Mouse (Mus musculus) heart, embryonic 14.5 days (tissue): ENCODE measurements around the gene Ttll5. TPM values are rescaled to one million over a fixed set of nuclear protein-coding genes. Genes with fewer than 3 reads are reported as not detected.
A peak's percentile ranks its signal among the peaks of the same experiment; 100 is the strongest.

Experiments
- ATAC-seq: fragments of 200-750 bp; cut with Nextera tagmentation; 2 replicates; pipeline ENCODE4 v1.8.0; 2017; ENCODE audit warnings: low read depth, moderate TSS enrichment; ENCODE audit not compliant: insufficient number of reproducible peaks, insufficient read depth, low FRiP score
- H3K27ac ChIP-seq, 2 experiments: fragments of 200-500 bp in 1 of 2; fragments of 300-500 bp in 1 of 2; sonication (generic) in 1 of 2; replicated peaks in 1 of 2; 2 replicates each; pipeline ENCODE4 v1.5.1; 2012 to 2014; ENCODE audit warnings: low read depth in 2 of 2, low read length in 2 of 2, control low read depth in 1 of 2, mild to moderate bottlenecking in 1 of 2, mixed read lengths in 1 of 2; ENCODE audit not compliant: control insufficient read depth in 1 of 2, insufficient read depth in 1 of 2
- H3K27me3 ChIP-seq: fragments of 300-500 bp; sonication (generic); 2 replicates; pipeline ENCODE4 v1.6.1; 2014; ENCODE audit warnings: mild to moderate bottlenecking, low read length, control low read depth; ENCODE audit not compliant: control insufficient read depth, insufficient read depth
- H3K36me3 ChIP-seq: fragments of 300-500 bp; sonication (generic); 2 replicates; pipeline ENCODE4 v1.6.1; 2014; ENCODE audit warnings: mild to moderate bottlenecking, control low read depth, low read length, mixed read lengths; ENCODE audit not compliant: control insufficient read depth, insufficient read depth
- H3K4me1 ChIP-seq, 2 experiments: fragments of 200-500 bp in 1 of 2; fragments of 300-500 bp in 1 of 2; sonication (generic) in 1 of 2; 2 replicates each; pipeline ENCODE4 v1.6.1; 2012 to 2014; ENCODE audit warnings: low read length in 2 of 2, control low read depth in 1 of 2, mixed read lengths in 1 of 2; ENCODE audit not compliant: control insufficient read depth in 2 of 2, insufficient read depth in 2 of 2
- H3K4me2 ChIP-seq: fragments of 300-500 bp; sonication (generic); 2 replicates; pipeline ENCODE4 v1.6.1; 2014; ENCODE audit warnings: mild to moderate bottlenecking, low read length
- H3K4me3 ChIP-seq, 2 experiments: fragments of 200-500 bp in 1 of 2; fragments of 300-500 bp in 1 of 2; sonication (generic) in 1 of 2; 2 replicates each; pipeline ENCODE4 v1.5.1; 2012 to 2014; ENCODE audit warnings: low read length in 2 of 2, mild to moderate bottlenecking in 2 of 2, control low read depth in 1 of 2, low read depth in 1 of 2, moderate library complexity in 1 of 2; ENCODE audit not compliant: control insufficient read depth in 1 of 2, insufficient read depth in 1 of 2
- H3K9ac ChIP-seq: fragments of 300-500 bp; sonication (generic); 2 replicates; pipeline ENCODE4 v1.6.1; 2014; ENCODE audit warnings: mild to moderate bottlenecking, low read length
- H3K9me3 ChIP-seq: fragments of 300-500 bp; sonication (generic); 2 replicates; pipeline ENCODE4 v1.6.1; 2016; ENCODE audit warnings: low read length, control low read depth; ENCODE audit not compliant: control insufficient read depth
- WGBS: fragments of 180-500 bp; shearing (Covaris S2); extraction: QIAGEN DNeasy Blood & Tissue Kit; methylation state at CpG from one replicate; pipeline ENCODE4 v1.1.7; 2014; 5-methylcytosine and 5-hydroxymethylcytosine counted together
- polyA plus RNA-seq: library from polyadenylated mRNA; unstranded; fragments of >200 nt; fragmentation: Nextera tagmentation; extraction: Ambion mirVana; gene quantifications from 2 replicates; pipeline ENCODE4 v1.2.1, GENCODE M21; 2014

Gene Ttll5
- polyA plus RNA-seq, 1 experiment from 2014 or later = 17.1 TPM

DNA sequence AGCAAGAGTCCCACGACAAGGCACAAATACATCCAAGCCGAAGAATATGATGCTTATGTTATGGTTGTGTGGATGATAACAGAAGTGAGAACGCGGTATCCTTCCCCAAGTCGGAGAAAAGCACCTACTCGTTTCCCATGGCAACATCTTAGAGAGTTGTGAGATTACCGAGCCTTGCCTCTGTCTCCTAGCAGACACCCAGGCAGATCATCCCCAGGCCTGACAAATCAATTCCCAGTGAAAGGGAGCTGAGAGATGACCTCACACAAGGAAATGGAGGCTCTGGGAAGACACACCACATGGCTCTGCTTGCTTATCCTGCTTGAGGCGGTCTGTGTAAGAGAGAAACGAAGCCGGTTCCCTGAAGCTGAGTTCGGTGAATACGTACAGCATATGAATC, 250.2 kb downstream of the Ttll5 start:
- no peak for ATAC-seq
- H3K27ac ChIP-seq = no peak overlapping the region
- peak overlapping the region; percentile 74; the same call in 1 of the 2 replicates for H3K4me2 ChIP-seq
- H3K9me3 ChIP-seq = no peaks in the 10 kb centered on the region
- H3K9ac ChIP-seq = no peak overlapping the region
- H3K27me3 ChIP-seq = no peaks in the 10 kb centered on the region
- H3K4me1 ChIP-seq = peaks cover 10 to 25% of the 10 kb centered on the region in 2 experiments
- H3K4me3 ChIP-seq = no peak overlapping the region
- WGBS = 77% methylated on average over 12 of the region's 12 CpGs
- no peaks in the 10 kb centered on the region for H3K36me3 ChIP-seq

- H3K4me2 ChIP-seq = peak overlapping the region; percentile 74
- no peaks in the 10 kb centered on the region for H3K9me3 ChIP-seq
- H3K4me1 ChIP-seq = peaks cover 10 to 25% of the 10 kb centered on the region in 2 experiments
- H3K4me3 ChIP-seq = no peak overlapping the region
- ATAC-seq = no peak
- 84% methylated on average over 7 of the region's 7 CpGs for WGBS
- H3K9ac ChIP-seq = no peak overlapping the region
- H3K36me3 ChIP-seq = no peaks in the 10 kb centered on the region
- no peaks in the 10 kb centered on the region for H3K27me3 ChIP-seq
- no peak overlapping the region for H3K27ac ChIP-seq
These were observed 250.9 kb downstream of the Ttll5 start for GRCm38 (mm10) chr12:86075358-86075757.

- WGBS = 11% methylated on average over 13 of the region's 13 CpGs
- peak overlapping the region; percentile 51 to 72 for H3K4me3 ChIP-seq
- peaks cover 10 to 25% of the 10 kb centered on the region in 2 experiments for H3K4me1 ChIP-seq
- no peaks in the 10 kb centered on the region for H3K27me3 ChIP-seq
- H3K9me3 ChIP-seq = no peaks in the 10 kb centered on the region
- no peak overlapping the region for H3K27ac ChIP-seq
- ATAC-seq = no peak
- peak overlapping the region; percentile 78 for H3K9ac ChIP-seq
- H3K36me3 ChIP-seq = no peaks in the 10 kb centered on the region
- H3K4me2 ChIP-seq = peak overlapping the region; percentile 74
These were observed 252.0 kb downstream of the Ttll5 start for GRCm38 (mm10) chr12:86076321-86076901.

DNA sequence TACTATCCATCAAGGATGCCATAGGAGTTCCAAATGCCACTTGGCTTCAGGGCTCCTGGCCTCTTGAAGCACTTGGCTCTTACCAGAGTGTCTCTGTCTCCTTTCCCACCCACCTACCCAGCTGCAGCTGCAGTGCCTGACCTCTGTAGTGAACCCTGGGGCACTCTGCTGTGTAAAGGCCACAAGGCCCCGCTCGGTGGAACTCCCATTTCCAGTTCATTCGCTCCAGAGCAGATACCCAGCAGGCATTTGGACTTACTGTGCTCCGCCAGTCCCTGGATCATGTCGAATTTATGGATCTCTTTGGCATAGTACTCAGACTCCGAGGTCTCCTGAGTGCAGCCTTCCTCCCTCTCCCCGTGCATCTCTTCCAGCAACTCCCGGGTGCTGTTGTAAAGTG, 252.9 kb downstream of the Ttll5 start:
- 43% methylated on average over 8 of the region's 8 CpGs for WGBS
- Histone ChIP-seq H3K27ac (peak overlapping the region in 1 of 2 experiments; percentile 94; a peak in 2 of 4 replicates), H3K36me3 (no peaks in the 10 kb centered on the region), H3K9me3 (no peaks in the 10 kb centered on the region), H3K4me3 (peak overlapping the region; percentile 51 to 72), H3K4me2 (peak overlapping the region; percentile 74), H3K27me3 (no peaks in the 10 kb centered on the region), H3K4me1 (peaks cover 10 to 28% of the 10 kb centered on the region in 2 experiments), H3K9ac (peak overlapping the region; percentile 78)
- no peak for ATAC-seq

GRCm38 (mm10) chr12:86077736-86078135, 253.3 kb downstream of the Ttll5 start:
- peak overlapping the region; percentile 25 to 94; a peak in 2 of 4 replicates for H3K27ac ChIP-seq
- H3K9me3 ChIP-seq = no peaks in the 10 kb centered on the region
- WGBS = 24% methylated on average over 11 of the region's 11 CpGs
- ATAC-seq = no peak
- H3K36me3 ChIP-seq = no peaks in the 10 kb centered on the region
- H3K9ac ChIP-seq = peak overlapping the region; percentile 78
- H3K4me3 ChIP-seq = peak overlapping the region; percentile 51 to 72
- H3K4me2 ChIP-seq = peak overlapping the region; percentile 74
- H3K4me1 ChIP-seq = peaks cover 10 to 28% of the 10 kb centered on the region in 2 experiments
- no peaks in the 10 kb centered on the region for H3K27me3 ChIP-seq

- H3K9ac ChIP-seq = peak overlapping the region; percentile 78
- peak overlapping the region; percentile 51 to 72 for H3K4me3 ChIP-seq
- WGBS = 15% methylated on average over 9 of the region's 9 CpGs
- no peaks in the 10 kb centered on the region for H3K27me3 ChIP-seq
- peak overlapping the region; percentile 74 for H3K4me2 ChIP-seq
- H3K9me3 ChIP-seq = no peaks in the 10 kb centered on the region
- H3K36me3 ChIP-seq = no peaks in the 10 kb centered on the region
- peak overlapping the region; percentile 94 to 95 for H3K27ac ChIP-seq
- ATAC-seq = no peak
- H3K4me1 ChIP-seq = peaks cover 13 to 32% of the 10 kb centered on the region in 2 experiments
These were observed 253.7 kb downstream of the Ttll5 start for GRCm38 (mm10) chr12:86078176-86078552.

- no peaks in the 10 kb centered on the region for H3K27me3 ChIP-seq
- peak within 1 kb of the TSS; percentile 74 for H3K4me2 ChIP-seq
- H3K27ac ChIP-seq = peak within 1 kb of the TSS; percentile 94 to 95
- no peaks in the 10 kb centered on the region for H3K36me3 ChIP-seq
- H3K4me1 ChIP-seq = peaks cover 13 to 34% of the 10 kb centered on the region in 2 experiments
- H3K9ac ChIP-seq = peak within 1 kb of the TSS; percentile 78
- H3K4me3 ChIP-seq = peak within 1 kb of the TSS; percentile 51 to 72
- peak; percentile 66 for ATAC-seq
- WGBS = under 1% methylated on average over 25 of the region's 25 CpGs
- no peaks in the 10 kb centered on the region for H3K9me3 ChIP-seq
These were observed 254.2 kb downstream of the Ttll5 start, which contains the start of gene Tgfb3 for GRCm38 (mm10) chr12:86078553-86079201. TSS of gene Tgfb3 (minus strand) at chr12:86079041.
